Mouse (Mus musculus) intestine, embryonic 15.5 days (tissue): Measurements from ENCODE around the gene Zgrf1. TPM values are rescaled to one million over a fixed set of nuclear protein-coding genes. Genes with fewer than 3 reads are reported as not detected.

Experiments
- ATAC-seq: fragments of 200-750 bp; cut with Nextera tagmentation; 2 replicates; pipeline ENCODE4 v1.8.0; 2017; ENCODE audit warnings: moderate TSS enrichment, moderate library complexity
- H3K27ac ChIP-seq: fragments of 300-500 bp; sonication (generic); 2 replicates; pipeline ENCODE4 v1.5.1; 2015; ENCODE audit warnings: mild to moderate bottlenecking, inconsistent platforms
- H3K27me3 ChIP-seq: fragments of 300-500 bp; sonication (generic); replicated peaks from 2 replicates; pipeline ENCODE4 v1.6.1; 2015; ENCODE audit warnings: inconsistent platforms
- H3K36me3 ChIP-seq: fragments of 300-500 bp; sonication (generic); 2 replicates; pipeline ENCODE4 v1.6.1; 2015; ENCODE audit warnings: inconsistent platforms
- H3K4me1 ChIP-seq: fragments of 300-500 bp; sonication (generic); replicated peaks from 2 replicates; pipeline ENCODE4 v1.6.1; 2015; ENCODE audit warnings: inconsistent platforms
- H3K4me2 ChIP-seq: fragments of 300-500 bp; sonication (generic); replicated peaks from 2 replicates; pipeline ENCODE4 v1.6.1; 2015; ENCODE audit warnings: mild to moderate bottlenecking, inconsistent platforms
- H3K4me3 ChIP-seq: fragments of 300-500 bp; sonication (generic); replicated peaks from 2 replicates; pipeline ENCODE4 v1.5.1; 2015; ENCODE audit warnings: inconsistent platforms
- H3K9ac ChIP-seq: fragments of 300-500 bp; sonication (generic); 2 replicates; pipeline ENCODE4 v1.6.1; 2015; ENCODE audit warnings: inconsistent platforms
- H3K9me3 ChIP-seq: fragments of 300-500 bp; sonication (generic); 2 replicates; pipeline ENCODE4 v1.6.1; 2016; ENCODE audit warnings: inconsistent platforms
- WGBS: fragments of 180-500 bp; shearing (Covaris S2); methylation state at CpG from one replicate; pipeline ENCODE4 v1.1.7; 2015; 5-methylcytosine and 5-hydroxymethylcytosine counted together
- polyA plus RNA-seq: library from polyadenylated mRNA; unstranded; fragments of >200 nt; fragmentation: Nextera tagmentation; extraction: Ambion mirVana; gene quantifications from 2 replicates; pipeline ENCODE4 v1.2.1, GENCODE M21; 2015

Gene Zgrf1
- polyA plus RNA-seq, result 5.2 and 5.4 TPM in 2 replicates

- Histone ChIP-seq H3K9ac (peak within 1 kb of the TSS; percentile 71), H3K4me1 (0 out of 2 replicates have a peak, but pooled peaks cover 3% of the 10 kb centered on the region), H3K9me3 (no peaks in the 10 kb centered on the region), H3K4me2 (peak within 1 kb of the TSS; percentile 57), H3K27ac (peak within 1 kb of the TSS; percentile 95), H3K27me3 (no peaks in the 10 kb centered on the region), H3K36me3 (no peaks in the 10 kb centered on the region), H3K4me3 (peak within 1 kb of the TSS; percentile 65)
- WGBS, result under 1% methylated on average over 72 of the region's 73 CpGs
- ATAC-seq, result peak; percentile 100
These were observed at the start of gene Zgrf1, which contains the start of gene Larp7 for GRCm38 (mm10) chr3:127552973-127553719. Gene Zgrf1, plus strand, starts transcription at chr3:127553489. Gene Larp7, minus strand, starts transcription at chr3:127553349.

- 77% methylated on average over 15 of the region's 15 CpGs for WGBS
- Histone ChIP-seq H3K4me1 (no peaks in the 10 kb centered on the region), H3K36me3 (no peaks in the 10 kb centered on the region), H3K27me3 (no peaks in the 10 kb centered on the region), H3K27ac (no peak overlapping the region), H3K9ac (no peak overlapping the region), H3K4me3 (no peak overlapping the region), H3K4me2 (no peak overlapping the region), H3K9me3 (no peaks in the 10 kb centered on the region)
- ATAC-seq, result no peak
These were observed 45.2 kb upstream of the Zgrf1 start for GRCm38 (mm10) chr3:127507878-127508783.

GRCm38 (mm10) chr3:127511786-127512746 is 41.2 kb upstream of the Zgrf1 start:
- no peak overlapping the region for H3K4me3 ChIP-seq
- no peaks in the 10 kb centered on the region for H3K36me3 ChIP-seq
- no peak overlapping the region for H3K9ac ChIP-seq
- H3K4me2 ChIP-seq, result no peak overlapping the region
- no peaks in the 10 kb centered on the region for H3K4me1 ChIP-seq
- H3K27me3 ChIP-seq, result no peaks in the 10 kb centered on the region
- H3K27ac ChIP-seq, result no peak overlapping the region
- no peaks in the 10 kb centered on the region for H3K9me3 ChIP-seq
- 80% methylated on average over 12 of the region's 12 CpGs for WGBS
- no peak for ATAC-seq

- WGBS, result 77% methylated on average over 15 of the region's 15 CpGs
These were observed 40.4 kb upstream of the Zgrf1 start for GRCm38 (mm10) chr3:127512794-127513335.

GRCm38 (mm10) chr3:127513699-127514098 is 39.6 kb upstream of the Zgrf1 start:
- WGBS, result 65% methylated on average over 2 of the region's 2 CpGs
- no peak overlapping the region for H3K4me2 ChIP-seq
- H3K4me3 ChIP-seq, result no peak overlapping the region
- no peak overlapping the region for H3K27ac ChIP-seq
- no peaks in the 10 kb centered on the region for H3K4me1 ChIP-seq
- ATAC-seq, result no peak
- no peaks in the 10 kb centered on the region for H3K9me3 ChIP-seq
- H3K9ac ChIP-seq, result no peak overlapping the region
- H3K36me3 ChIP-seq, result no peaks in the 10 kb centered on the region
- no peaks in the 10 kb centered on the region for H3K27me3 ChIP-seq

More at GRCm38 (mm10) chr3:127512794-127513335, 40.4 kb upstream of the Zgrf1 start:
- H3K9me3 ChIP-seq, result no peaks in the 10 kb centered on the region
- H3K27me3 ChIP-seq, result no peaks in the 10 kb centered on the region
- ATAC-seq, result no peak
- H3K27ac ChIP-seq, result no peak overlapping the region
- H3K4me2 ChIP-seq, result no peak overlapping the region
- H3K4me3 ChIP-seq, result no peak overlapping the region
- no peaks in the 10 kb centered on the region for H3K36me3 ChIP-seq
- no peak overlapping the region for H3K9ac ChIP-seq
- no peaks in the 10 kb centered on the region for H3K4me1 ChIP-seq

GRCm38 (mm10) chr3:127515251-127515650 is 38.0 kb upstream of the Zgrf1 start:
- Histone ChIP-seq H3K4me2 (no peak overlapping the region), H3K27ac (no peak overlapping the region), H3K36me3 (no peaks in the 10 kb centered on the region), H3K9me3 (no peaks in the 10 kb centered on the region), H3K27me3 (no peaks in the 10 kb centered on the region), H3K4me3 (no peak overlapping the region), H3K4me1 (no peaks in the 10 kb centered on the region), H3K9ac (no peak overlapping the region)
- 90% methylated on average over 1 of the region's 1 CpGs for WGBS
- no peak for ATAC-seq

GRCm38 (mm10) chr3:127520300-127520699 is 33.0 kb upstream of the Zgrf1 start:
- Histone ChIP-seq H3K36me3 (no peaks in the 10 kb centered on the region), H3K4me2 (no peak overlapping the region), H3K27ac (no peak overlapping the region), H3K27me3 (no peaks in the 10 kb centered on the region), H3K4me1 (no peaks in the 10 kb centered on the region), H3K9me3 (no peaks in the 10 kb centered on the region), H3K9ac (no peak overlapping the region), H3K4me3 (no peak overlapping the region)
- no peak for ATAC-seq
- 82% methylated on average over 6 of the region's 6 CpGs for WGBS

- Histone ChIP-seq H3K4me1 (no peaks in the 10 kb centered on the region), H3K4me3 (no peak overlapping the region), H3K27me3 (no peaks in the 10 kb centered on the region), H3K27ac (no peak overlapping the region), H3K9me3 (no peaks in the 10 kb centered on the region), H3K9ac (no peak overlapping the region), H3K36me3 (no peaks in the 10 kb centered on the region), H3K4me2 (no peak overlapping the region)
- 52% methylated on average over 10 of the region's 10 CpGs for WGBS
- 0 out of 2 replicates have a peak, but pooled peaks have one; percentile 56 for ATAC-seq
These were observed 32.1 kb upstream of the Zgrf1 start for GRCm38 (mm10) chr3:127521156-127521555.

GRCm38 (mm10) chr3:127525188-127525819 is 28.0 kb upstream of the Zgrf1 start:
- H3K4me3 ChIP-seq, result no peak overlapping the region
- no peak for ATAC-seq
- H3K9ac ChIP-seq, result no peak overlapping the region
- WGBS, result 67% methylated on average over 8 of the region's 8 CpGs
- no peaks in the 10 kb centered on the region for H3K4me1 ChIP-seq
- H3K36me3 ChIP-seq, result no peaks in the 10 kb centered on the region
- H3K9me3 ChIP-seq, result no peaks in the 10 kb centered on the region
- H3K27ac ChIP-seq, result no peak overlapping the region
- H3K27me3 ChIP-seq, result no peaks in the 10 kb centered on the region
- no peak overlapping the region for H3K4me2 ChIP-seq

- H3K9me3 ChIP-seq, result no peaks in the 10 kb centered on the region
- no peaks in the 10 kb centered on the region for H3K36me3 ChIP-seq
- 75% methylated on average over 5 of the region's 5 CpGs for WGBS
- H3K9ac ChIP-seq, result no peak overlapping the region
- no peaks in the 10 kb centered on the region for H3K4me1 ChIP-seq
- H3K4me2 ChIP-seq, result no peak overlapping the region
- no peak overlapping the region for H3K4me3 ChIP-seq
- no peak for ATAC-seq
- H3K27me3 ChIP-seq, result no peaks in the 10 kb centered on the region
- H3K27ac ChIP-seq, result no peak overlapping the region
These were observed 25.7 kb upstream of the Zgrf1 start for GRCm38 (mm10) chr3:127527465-127528034.

- H3K27ac ChIP-seq, result no peak overlapping the region
- no peaks in the 10 kb centered on the region for H3K4me1 ChIP-seq
- H3K4me3 ChIP-seq, result no peak overlapping the region
- no peak overlapping the region for H3K4me2 ChIP-seq
- no peak overlapping the region for H3K9ac ChIP-seq
- H3K36me3 ChIP-seq, result no peaks in the 10 kb centered on the region
- no peak for ATAC-seq
- H3K27me3 ChIP-seq, result no peaks in the 10 kb centered on the region
- WGBS, result 58% methylated on average over 3 of the region's 3 CpGs
- H3K9me3 ChIP-seq, result no peaks in the 10 kb centered on the region
These were observed 24.1 kb upstream of the Zgrf1 start for GRCm38 (mm10) chr3:127529210-127529609.
